Mouse (Mus musculus): ENCODE data around the gene Ddx39b.

DNA sequence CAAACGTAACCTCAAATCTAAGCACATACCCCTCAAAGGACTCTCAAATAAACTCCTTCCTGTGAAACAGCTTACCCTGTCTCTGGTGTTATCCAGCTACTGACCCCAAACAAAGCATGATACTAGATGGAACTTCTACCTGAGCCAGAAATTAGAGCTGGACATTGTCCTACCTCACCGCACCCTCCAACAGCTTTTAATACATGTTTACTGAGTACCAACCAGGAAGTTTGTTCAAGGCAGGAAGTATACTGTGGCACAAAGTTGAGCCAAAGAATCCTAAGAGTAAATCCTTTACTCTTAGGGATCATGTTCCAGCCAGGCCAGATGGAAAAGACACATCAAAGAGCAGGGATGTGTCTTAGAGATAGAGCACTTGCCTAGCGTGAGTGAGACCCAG lies 31.0 kb upstream of the Ddx39b start:
- TF ChIP-seq CTCF (conservative IDR thresholded peaks at IDR 0.05; ENCODE audit: insufficient read depth, insufficient read length, low read depth, low read length) (no peak), POLR2A (IDR thresholded peaks at IDR 0.05; ENCODE audit: low read depth, low read length) (no peak)
